Mouse (Mus musculus) myocyte (in vitro differentiated cells): Measurements from ENCODE around the gene Igsf8.

ENCODE experiments used
- MAX ChIP-seq: IDR thresholded peaks from one replicate; pipeline ENCODE4 v1.6.1; 2011; ENCODE audit warnings: low read depth, mild to moderate bottlenecking, control low read depth
- MYOD1 ChIP-seq, 3 experiments: IDR thresholded peaks; one replicate each; pipeline ENCODE4 v1.6.1; 2011; ENCODE audit warnings: control low read depth in 2 of 3, low read depth in 2 of 3, mild to moderate bottlenecking in 2 of 3, moderate library complexity in 1 of 3; ENCODE audit not compliant: insufficient read length in 2 of 3, control insufficient read depth in 1 of 3
- POLR2A ChIP-seq: IDR thresholded peaks from one replicate; pipeline ENCODE4 v1.6.1; 2011; ENCODE audit warnings: low read depth, mild to moderate bottlenecking, control low read depth, moderate library complexity; ENCODE audit not compliant: insufficient read length
- POLR2AphosphoS2 ChIP-seq: IDR thresholded peaks from one replicate; pipeline ENCODE4 v1.6.1; 2011; ENCODE audit warnings: low read depth, control low read depth; ENCODE audit not compliant: insufficient read length
- REST ChIP-seq: IDR thresholded peaks from one replicate; pipeline ENCODE4 v1.6.1; 2011; ENCODE audit warnings: mild to moderate bottlenecking, control low read depth, moderate library complexity; ENCODE audit not compliant: insufficient read depth, insufficient read length
- TCF12 ChIP-seq: IDR thresholded peaks from one replicate; pipeline ENCODE4 v1.6.1; 2011; ENCODE audit warnings: mild to moderate bottlenecking, control low read depth; ENCODE audit not compliant: poor library complexity, insufficient read depth, severe bottlenecking
- USF1 ChIP-seq: IDR thresholded peaks from one replicate; pipeline ENCODE4 v1.6.1; 2011; ENCODE audit warnings: low read depth, mild to moderate bottlenecking, control low read depth, moderate library complexity

GRCm38 (mm10) chr1:172220414-172220813 lies 41.0 kb upstream of the Igsf8 start:
- TF ChIP-seq REST = no peak
- TF ChIP-seq POLR2A = no peak
- TF ChIP-seq TCF12 = no peak
- TF ChIP-seq MAX = no peak
- TF ChIP-seq MYOD1 (IDR thresholded peaks at IDR 0.05; ENCODE audit: control insufficient read depth in 1 of 3, insufficient read length in 2 of 3, low read depth in 2 of 3) = no peak
- TF ChIP-seq USF1 = no peak
- no peak for TF ChIP-seq POLR2AphosphoS2
